Mouse (Mus musculus): ENCODE results near the gene Park7.

GRCm38 (mm10) chr4:150950972-150951371 is 36.7 kb upstream of the Park7 start:
- TF ChIP-seq POLR2A (IDR thresholded peaks at IDR 0.05; ENCODE audit: insufficient read depth, low read depth, low read length) = no peak
- TF ChIP-seq CTCF (IDR thresholded peaks at IDR 0.05; ENCODE audit: insufficient read depth, low read depth, low read length) = no peak

Measured in olfactory bulb, adult 2 months (tissue).